Mouse (Mus musculus) lung, embryonic 14.5 days (tissue): ENCODE measurements at regions not wholly inside any gene's neighbourhood (a gene's known extent, or its start where the extent isn't known, plus 50 kb on each side); places are given as distances from the start of the nearest gene placed in this dataset.

Source experiments
- ATAC-seq: fragments of 200-750 bp; cut with Nextera tagmentation; 2 replicates; pipeline ENCODE4 v1.8.0; 2017; ENCODE audit warnings: mild to moderate bottlenecking, moderate TSS enrichment, moderate library complexity; ENCODE audit not compliant: insufficient read depth
- DNase-seq: peaks from one replicate; pipeline ENCODE4 v3.0.0-alpha.2; 2015
- H3K27ac ChIP-seq: fragments of 300-500 bp; sonication (generic); 2 replicates; pipeline ENCODE4 v1.5.1; 2014; ENCODE audit warnings: low read depth, mild to moderate bottlenecking, moderate library complexity
- H3K27me3 ChIP-seq: fragments of 300-500 bp; sonication (generic); 2 replicates; pipeline ENCODE4 v1.6.1; 2014; ENCODE audit warnings: low read length, control low read depth; ENCODE audit not compliant: insufficient read depth
- H3K36me3 ChIP-seq: fragments of 300-500 bp; sonication (generic); 2 replicates; pipeline ENCODE4 v1.6.1; 2014; ENCODE audit warnings: control low read depth; ENCODE audit not compliant: insufficient read depth
- H3K4me1 ChIP-seq: fragments of 300-500 bp; sonication (generic); 2 replicates; pipeline ENCODE4 v1.6.1; 2014; ENCODE audit warnings: antibody characterized with exemption, control low read depth; ENCODE audit not compliant: insufficient read depth
- H3K4me2 ChIP-seq: fragments of 300-500 bp; sonication (generic); 2 replicates; pipeline ENCODE4 v1.6.1; 2014; ENCODE audit warnings: mild to moderate bottlenecking
- H3K4me3 ChIP-seq: fragments of 300-500 bp; sonication (generic); 2 replicates; pipeline ENCODE4 v1.5.1; 2014; ENCODE audit warnings: low read depth, low read length
- H3K9ac ChIP-seq: fragments of 300-500 bp; sonication (generic); 2 replicates; pipeline ENCODE4 v1.6.1; 2014
- H3K9me3 ChIP-seq: fragments of 300-500 bp; sonication (generic); 2 replicates; pipeline ENCODE4 v1.6.1; 2016; ENCODE audit warnings: low read depth, low read length, control low read depth
- CTCF ChIP-seq: IDR thresholded peaks from 2 replicates; pipeline ENCODE4 v1.5.1; 2016; ENCODE audit warnings: antibody characterized with exemption, low read depth
- WGBS: fragments of 180-500 bp; shearing (Covaris S2); extraction: QIAGEN DNeasy Blood & Tissue Kit; methylation state at CpG from one replicate; pipeline ENCODE4 v1.1.7; 2014; 5-methylcytosine and 5-hydroxymethylcytosine counted together

DNA sequence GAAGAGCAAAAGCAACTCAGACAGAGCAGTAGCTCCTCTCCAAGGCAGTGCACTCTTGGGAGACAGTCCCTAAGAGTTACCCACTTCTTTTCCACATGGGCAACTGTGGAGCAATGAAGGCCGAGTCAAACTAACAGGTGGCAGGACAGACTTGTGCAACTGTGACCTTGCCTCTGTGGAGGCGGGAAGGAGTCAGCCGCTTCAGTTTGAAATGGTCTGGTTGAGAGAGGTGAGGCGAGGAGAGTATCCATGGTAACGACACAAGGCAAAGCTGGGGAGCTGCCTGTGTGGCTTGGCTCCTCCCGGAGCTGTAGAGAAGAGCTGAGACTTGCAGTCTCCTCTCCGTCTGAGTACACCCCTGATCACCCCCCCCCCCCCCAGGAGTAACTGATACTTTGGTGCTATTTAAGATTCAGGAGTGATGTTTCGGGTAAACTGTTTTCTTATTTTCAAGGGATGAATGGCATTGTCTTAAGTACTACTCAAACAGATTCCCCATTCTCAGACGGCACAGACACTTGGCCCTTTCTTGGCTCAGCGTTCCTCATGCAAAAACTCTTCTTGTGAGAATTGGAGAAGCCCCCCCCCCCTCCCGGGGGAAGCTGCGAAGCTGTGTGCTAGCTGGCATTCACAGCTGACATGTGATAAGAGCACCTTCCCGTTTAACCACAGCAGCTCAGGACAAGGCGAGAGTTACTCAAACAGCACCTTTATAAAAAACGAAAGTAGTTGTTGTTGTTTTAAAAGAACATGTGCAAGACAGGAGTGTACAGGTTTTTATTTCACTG, 54.9 kb upstream of the Chst1 start:
- 7% methylated on average over 15 of the region's 15 CpGs for WGBS
- Histone ChIP-seq H3K27ac (no peak overlapping the region), H3K27me3 (no peaks in the 10 kb centered on the region), H3K9me3 (no peaks in the 10 kb centered on the region), H3K9ac (no peak overlapping the region), H3K4me1 (no peaks in the 10 kb centered on the region; the same call in 1 of the 2 replicates), H3K36me3 (no peaks in the 10 kb centered on the region), H3K4me2 (0 out of 2 replicates have a peak overlapping the region, but pooled peaks have one; percentile 7), H3K4me3 (no peak overlapping the region)
- ATAC-seq (0 out of 2 replicates have a peak, but pooled peaks have one; percentile 56), DNase-seq (peak; percentile 34)
- TF ChIP-seq CTCF, result no peak

DNA sequence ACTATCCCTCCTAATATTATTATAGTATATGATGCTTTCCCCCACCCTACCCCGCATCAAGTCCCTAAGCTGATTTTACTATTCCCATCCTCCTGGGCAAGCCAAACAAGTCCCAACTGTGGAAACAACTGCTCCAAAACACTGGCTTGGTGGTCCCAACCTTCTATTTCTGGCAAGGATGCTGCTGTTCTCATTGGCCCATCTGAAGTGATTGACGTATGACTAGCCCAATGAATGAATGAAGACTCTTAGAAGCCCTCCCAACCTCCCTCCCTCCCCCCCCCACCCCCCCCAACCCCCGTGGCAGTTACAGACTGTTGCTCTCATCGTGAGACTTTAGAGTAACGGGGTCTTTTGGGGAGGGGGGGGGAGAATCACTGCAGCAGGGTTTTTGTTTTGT, 58.7 kb upstream of the Chst1 start:
- Histone ChIP-seq H3K4me2 (no peak overlapping the region), H3K36me3 (no peaks in the 10 kb centered on the region), H3K27me3 (no peaks in the 10 kb centered on the region), H3K27ac (no peak overlapping the region), H3K9me3 (no peaks in the 10 kb centered on the region), H3K4me3 (no peak overlapping the region), H3K4me1 (no peaks in the 10 kb centered on the region; the same call in 1 of the 2 replicates), H3K9ac (no peak overlapping the region)
- no peak for DNase-seq
- 48% methylated on average over 5 of the region's 5 CpGs for WGBS
- no peak for TF ChIP-seq CTCF
- no peak for ATAC-seq

DNA sequence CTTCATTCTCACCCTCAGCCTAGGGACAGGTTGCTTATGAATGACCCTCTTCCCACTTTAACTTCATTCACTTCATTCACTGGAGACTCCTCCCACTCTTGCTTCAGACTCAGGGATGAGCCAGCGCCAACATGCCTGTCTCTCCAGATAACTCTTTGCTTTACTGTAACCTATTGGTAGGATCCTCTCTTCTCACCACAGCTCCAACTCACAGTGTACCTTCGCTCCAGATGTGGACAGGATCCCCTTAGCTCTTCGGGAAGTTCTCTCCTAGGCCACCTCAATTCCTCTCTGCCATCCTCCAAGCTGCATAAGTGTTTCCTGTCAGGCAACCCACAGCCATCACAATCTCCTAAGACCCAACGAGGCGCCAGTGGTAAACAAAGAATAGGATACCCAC, 67.5 kb upstream of the Chst1 start:
- H3K4me2 ChIP-seq, result no peak overlapping the region
- TF ChIP-seq CTCF, result no peak
- no peak overlapping the region for H3K4me3 ChIP-seq
- H3K9ac ChIP-seq, result no peak overlapping the region
- no peak for ATAC-seq
- no peak for DNase-seq
- no peaks in the 10 kb centered on the region for H3K9me3 ChIP-seq
- peaks cover 4% of the 10 kb centered on the region; the same call in 1 of the 2 replicates for H3K4me1 ChIP-seq
- WGBS, result 80% methylated on average over 5 of the region's 5 CpGs
- H3K36me3 ChIP-seq, result no peaks in the 10 kb centered on the region
- no peaks in the 10 kb centered on the region for H3K27me3 ChIP-seq
- H3K27ac ChIP-seq, result no peak overlapping the region

- Histone ChIP-seq H3K36me3 (no peaks in the 10 kb centered on the region), H3K9ac (no peak overlapping the region), H3K27ac (no peak overlapping the region), H3K4me1 (peaks cover 4% of the 10 kb centered on the region; the same call in 1 of the 2 replicates), H3K4me2 (no peak overlapping the region), H3K27me3 (no peaks in the 10 kb centered on the region), H3K9me3 (no peaks in the 10 kb centered on the region), H3K4me3 (no peak overlapping the region)
- 67% methylated on average over 4 of the region's 4 CpGs for WGBS
- no peak for ATAC-seq
- no peak for TF ChIP-seq CTCF
- DNase-seq, result no peak
Measured at GRCm38 (mm10) chr2:92530677-92531076, 68.8 kb upstream of the Chst1 start.

DNA sequence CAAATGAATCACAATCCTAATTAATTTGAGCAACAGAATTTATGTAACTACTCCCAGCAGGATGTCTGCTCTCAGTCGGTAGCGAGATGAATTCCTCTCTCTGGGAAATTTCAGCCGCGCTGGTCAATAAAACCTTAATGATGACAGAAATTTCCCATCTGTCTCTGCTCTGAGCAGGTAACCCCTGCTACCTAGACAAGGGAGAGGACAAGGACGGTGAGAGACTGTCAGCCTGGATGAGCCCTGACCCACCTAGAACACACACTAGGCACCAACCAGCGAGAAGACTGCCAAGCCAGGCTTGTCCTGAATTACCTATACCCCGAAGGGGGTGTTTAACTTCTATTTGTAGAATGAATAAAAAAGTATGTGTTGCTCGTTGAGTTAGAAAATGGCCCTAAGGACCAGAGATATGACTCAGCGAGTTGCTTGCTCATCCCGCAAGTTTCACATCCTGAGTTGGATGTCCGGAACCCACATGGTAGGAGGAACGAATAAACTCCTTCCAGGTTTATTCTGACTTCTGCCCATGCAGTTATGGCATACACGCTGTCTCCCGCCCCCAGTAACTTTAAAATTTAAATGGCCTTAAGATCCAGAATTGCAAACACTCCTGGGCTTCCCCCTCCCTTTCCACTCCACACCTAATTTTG, 69.5 kb upstream of the Slc35c1 start:
- Histone ChIP-seq H3K4me1 (peaks cover 4% of the 10 kb centered on the region; the same call in 1 of the 2 replicates), H3K27me3 (no peaks in the 10 kb centered on the region), H3K4me3 (peak overlapping the region; percentile 43), H3K27ac (no peak overlapping the region), H3K9me3 (no peaks in the 10 kb centered on the region), H3K36me3 (no peaks in the 10 kb centered on the region), H3K4me2 (peak overlapping the region; percentile 82), H3K9ac (peak overlapping the region; percentile 65)
- TF ChIP-seq CTCF, result no peak
- no peak for DNase-seq
- 44% methylated on average over 14 of the region's 14 CpGs for WGBS
- ATAC-seq, result no peak

GRCm38 (mm10) chr2:92529071-92529641, 68.8 kb upstream of the Slc35c1 start:
- Histone ChIP-seq H3K9ac (peak overlapping the region; percentile 65), H3K9me3 (no peaks in the 10 kb centered on the region), H3K4me1 (peaks cover 4% of the 10 kb centered on the region; the same call in 1 of the 2 replicates), H3K27ac (peak overlapping the region; percentile 78), H3K27me3 (no peaks in the 10 kb centered on the region), H3K4me3 (peak overlapping the region; percentile 43), H3K4me2 (peak overlapping the region; percentile 82), H3K36me3 (no peaks in the 10 kb centered on the region)
- 4% methylated on average over 24 of the region's 24 CpGs for WGBS
- TF ChIP-seq CTCF, result no peak
- ATAC-seq, result peak; percentile 100
- DNase-seq, result peak; percentile 92
